Mouse (Mus musculus): Measurements from ENCODE around the gene Tom1l2.

Gene Tom1l2

DNA sequence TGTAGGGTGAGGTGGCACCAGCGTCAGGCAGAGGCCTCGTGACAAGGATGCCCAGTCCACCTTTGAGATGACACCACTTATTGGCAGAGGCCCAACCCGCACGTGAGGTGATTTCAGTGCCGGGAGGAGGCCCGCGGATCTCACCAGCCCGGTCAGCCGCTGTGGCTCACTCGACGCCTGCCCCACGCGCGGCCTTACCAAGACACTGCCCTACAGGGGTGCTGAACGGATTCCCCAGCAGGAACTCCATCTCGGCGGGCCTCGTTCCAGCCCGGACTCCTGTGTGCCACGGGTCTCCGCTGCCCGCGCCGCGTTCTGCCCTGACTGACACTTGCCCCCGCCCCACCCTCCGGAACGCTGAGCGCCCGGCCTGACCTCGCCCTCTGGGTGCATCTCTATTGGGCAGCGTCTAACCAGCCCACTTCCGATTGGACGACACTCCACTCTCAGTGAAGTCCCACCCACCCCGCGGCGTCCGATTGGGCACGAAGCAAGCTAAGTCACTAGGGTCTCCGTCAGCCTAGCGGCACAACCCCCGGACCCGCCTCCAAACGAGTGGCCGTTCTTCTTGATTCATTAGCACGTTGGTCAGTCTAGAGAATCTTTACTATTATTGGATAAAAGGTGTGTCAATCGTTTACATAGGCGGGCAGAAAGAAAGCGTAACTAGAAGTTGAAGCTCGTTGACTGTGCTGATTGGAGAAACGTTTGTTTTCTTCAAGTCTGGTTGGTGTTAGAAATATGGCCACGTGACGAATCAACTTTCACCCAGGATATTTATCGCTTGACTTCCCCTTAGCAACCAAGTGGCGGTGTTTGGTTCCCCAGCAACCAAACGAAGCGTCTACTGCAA lies at the start of gene Tom1l2, which contains the start of gene Drc3:
Tom1l2 (minus strand) TSS at position 347 of the 853 bp plus-strand sequence.
Drc3 (plus strand) TSS at position 771 of the 853 bp plus-strand sequence.
- in situ Hi-C loops (cut with MboI), result no loop called here

DNA sequence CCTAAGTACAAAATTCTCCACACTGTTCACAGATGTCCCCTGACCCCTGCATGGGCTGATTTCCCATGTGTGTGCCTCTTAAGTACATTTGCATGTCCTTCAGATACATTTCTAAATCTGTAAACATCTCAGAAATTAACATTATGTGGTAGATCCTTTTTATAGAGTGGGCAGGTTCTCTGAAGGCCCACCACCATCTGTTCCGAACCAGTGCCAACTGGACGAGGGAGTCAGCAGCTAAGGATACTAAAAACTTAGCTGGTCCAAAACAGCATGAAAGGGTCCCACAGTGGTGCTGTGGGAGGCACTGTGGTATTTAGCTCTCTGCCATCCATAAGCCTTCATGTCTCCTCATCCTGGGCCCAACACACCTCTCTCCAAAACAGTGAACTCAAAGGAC lies 44.5 kb upstream of the Tom1l2 start:
- in situ Hi-C loops (cut with MboI), result no loop called here

DNA sequence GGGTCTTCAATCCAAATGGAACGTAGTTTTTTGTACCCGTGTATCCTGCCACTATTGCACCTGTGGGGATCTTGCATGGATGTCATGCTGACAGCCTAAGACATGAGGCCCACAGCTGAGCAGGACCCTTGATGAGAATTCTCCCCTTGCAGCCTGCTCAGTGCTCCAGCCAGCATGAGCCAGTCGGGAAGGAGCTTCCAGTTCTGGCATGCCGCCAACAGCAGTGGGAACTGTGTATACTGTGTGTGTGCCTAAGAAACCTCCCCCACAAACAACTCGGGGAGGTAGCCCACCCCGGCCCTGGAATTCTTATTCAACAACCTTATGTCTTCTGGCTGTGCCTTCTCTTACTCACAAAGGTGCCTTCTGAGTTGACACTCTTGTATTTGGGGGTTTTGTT lies 43.8 kb upstream of the Tom1l2 start:
- in situ Hi-C loops (cut with MboI), result no loop called here

DNA sequence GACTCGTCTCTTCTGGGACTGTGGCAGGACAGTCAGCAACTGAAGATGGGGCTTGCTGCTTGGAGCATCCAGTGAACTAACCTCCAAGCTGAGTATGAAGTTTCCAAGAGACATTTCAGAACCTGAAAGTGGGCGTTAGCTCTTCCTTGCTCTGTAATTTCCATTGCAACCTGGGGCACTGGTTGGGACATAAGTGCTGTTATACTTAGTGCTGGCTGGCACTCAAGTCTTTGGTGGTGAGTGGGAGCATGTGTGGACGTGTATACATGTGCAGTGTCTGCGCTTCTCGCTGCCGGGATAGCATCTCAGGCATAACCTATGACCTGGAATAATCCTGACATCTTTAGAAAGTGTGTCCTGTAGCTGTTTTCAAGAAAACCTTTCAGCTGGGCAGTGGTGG lies 38.6 kb upstream of the Tom1l2 start:
- in situ Hi-C loops (cut with MboI), result no loop called here

DNA sequence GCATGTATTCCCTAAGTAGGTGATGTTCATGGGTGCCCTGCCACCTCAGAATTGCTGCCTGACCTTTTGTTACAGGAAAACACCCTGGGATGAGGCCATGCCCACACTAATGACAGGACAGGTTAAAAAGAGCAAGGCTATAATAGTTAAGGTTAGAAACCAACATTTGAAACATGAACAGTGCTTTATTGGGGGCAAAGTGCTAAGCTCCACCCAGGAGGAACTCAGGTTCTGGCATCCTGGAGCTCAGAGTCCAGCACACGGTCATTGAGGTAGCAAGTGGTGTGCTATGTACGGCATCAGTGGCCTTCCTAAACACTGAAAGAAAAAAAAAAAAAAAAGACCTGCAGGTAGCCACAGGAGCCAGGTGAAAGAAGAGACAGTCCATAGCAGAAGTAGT lies 35.2 kb upstream of the Tom1l2 start:
- in situ Hi-C loops (cut with MboI), result no loop called here

DNA sequence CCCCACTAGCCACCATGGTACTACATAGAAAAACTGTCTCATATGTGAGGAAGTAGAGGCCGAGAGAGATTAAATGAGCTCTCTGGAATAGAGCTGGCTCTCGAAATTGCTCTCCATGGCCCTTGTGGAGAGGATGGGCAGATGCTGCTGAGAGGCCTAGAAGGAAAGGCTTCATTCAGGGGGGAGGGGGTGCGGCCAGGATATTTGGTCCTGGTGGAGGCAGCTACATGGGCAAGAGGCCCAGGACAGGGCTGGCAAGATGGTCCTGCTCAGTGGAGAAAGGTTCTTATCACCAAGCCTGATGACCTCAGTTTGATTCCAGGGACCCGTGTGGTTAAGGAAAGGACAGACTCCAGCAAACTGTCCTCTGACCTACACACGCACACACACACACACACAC lies 33.2 kb upstream of the Tom1l2 start:
- in situ Hi-C loops (cut with MboI), result no loop called here

DNA sequence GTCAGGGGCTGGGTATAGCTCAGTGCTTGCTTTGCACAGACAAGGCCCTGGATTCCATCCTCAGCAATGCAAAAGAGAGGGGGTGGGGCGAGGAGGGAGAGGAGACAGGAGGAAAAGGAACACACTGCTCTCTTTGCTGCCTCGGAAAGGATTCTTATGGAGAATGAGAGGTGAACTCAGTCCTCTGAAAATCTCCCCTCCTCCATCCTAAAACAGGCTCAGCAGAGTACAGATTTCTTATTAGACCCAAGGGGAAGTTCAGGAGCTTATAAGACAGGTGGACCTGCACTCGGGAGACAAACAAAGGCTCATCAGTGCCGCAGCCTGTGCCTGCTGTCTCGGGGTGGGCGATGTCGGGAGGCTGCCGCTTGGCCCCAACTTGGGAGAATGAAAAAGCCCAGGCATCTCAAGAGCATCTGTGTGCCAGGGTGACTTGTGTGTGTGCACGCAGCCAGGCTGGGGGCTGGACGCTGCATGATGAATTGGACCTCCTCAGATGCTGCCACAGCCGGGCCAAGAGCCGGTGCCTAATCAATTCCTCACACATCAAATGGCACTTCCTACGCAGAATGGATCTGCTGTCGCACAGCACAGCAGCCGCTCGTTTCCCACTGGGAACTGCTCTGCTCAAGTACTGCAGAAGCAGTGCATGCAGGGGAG lies 32.2 kb upstream of the Tom1l2 start:
- in situ Hi-C loops (cut with MboI), result no loop called here

DNA sequence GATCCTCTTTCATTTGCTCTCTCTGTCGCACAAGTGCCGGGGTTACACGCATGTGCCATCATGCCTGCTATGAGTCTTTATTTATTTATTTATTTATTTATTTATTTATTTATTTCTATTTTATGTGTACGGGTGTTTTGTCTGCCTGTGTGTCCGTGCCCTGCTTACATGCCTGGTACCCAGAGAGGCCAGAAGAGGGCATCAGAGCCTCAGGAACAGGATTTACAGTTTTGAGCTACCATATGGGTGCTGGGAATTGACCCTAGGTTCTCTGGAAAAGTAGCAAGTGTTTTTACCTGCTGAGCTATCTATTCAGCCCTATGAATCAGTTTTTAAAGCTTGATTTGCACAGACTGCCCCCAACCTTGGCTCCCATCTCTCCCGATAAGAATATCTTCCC lies 30.8 kb upstream of the Tom1l2 start:
- in situ Hi-C loops (cut with MboI), result no loop called here

DNA sequence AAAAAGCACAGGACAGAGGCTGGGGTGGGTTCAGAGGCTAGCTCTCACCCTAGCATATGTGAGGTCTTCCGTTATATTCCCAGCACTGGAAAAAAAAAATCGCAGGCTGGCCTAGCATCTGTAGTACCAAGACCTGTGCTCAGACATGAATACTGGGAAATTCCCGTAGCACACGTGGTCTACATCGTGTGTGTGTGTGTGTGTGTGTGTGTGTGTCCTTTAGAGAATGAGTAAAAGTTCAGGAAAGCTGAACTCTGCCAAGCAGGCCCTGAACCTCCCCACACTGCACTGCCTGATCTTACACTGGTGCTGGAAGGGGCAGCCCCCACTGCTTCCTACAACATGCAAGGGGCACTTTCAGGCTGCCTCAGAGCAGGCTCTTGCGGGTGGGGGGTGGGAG lies 21.8 kb upstream of the Tom1l2 start:
- in situ Hi-C loops (cut with MboI), result no loop called here

DNA sequence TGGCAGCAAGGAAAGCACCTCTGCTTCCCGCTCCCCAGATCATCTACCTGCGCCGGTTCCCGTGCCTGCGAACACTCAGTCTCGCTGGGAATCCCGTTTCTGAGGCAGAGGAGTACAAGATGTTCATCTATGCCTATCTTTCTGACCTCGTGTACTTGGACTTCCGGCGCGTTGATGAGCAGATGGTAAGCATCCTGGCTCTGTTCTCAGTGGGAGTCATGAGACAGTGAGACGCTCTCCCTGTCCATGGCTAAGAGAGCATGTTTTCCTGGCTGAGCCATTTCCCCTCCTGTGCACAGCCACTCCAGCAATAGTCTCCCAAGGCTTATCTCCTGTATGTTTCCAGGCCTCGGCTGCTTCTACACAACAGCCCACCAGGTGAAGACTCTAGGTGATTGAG lies 17.7 kb upstream of the Tom1l2 start:
- in situ Hi-C loops (cut with MboI), result no loop called here

DNA sequence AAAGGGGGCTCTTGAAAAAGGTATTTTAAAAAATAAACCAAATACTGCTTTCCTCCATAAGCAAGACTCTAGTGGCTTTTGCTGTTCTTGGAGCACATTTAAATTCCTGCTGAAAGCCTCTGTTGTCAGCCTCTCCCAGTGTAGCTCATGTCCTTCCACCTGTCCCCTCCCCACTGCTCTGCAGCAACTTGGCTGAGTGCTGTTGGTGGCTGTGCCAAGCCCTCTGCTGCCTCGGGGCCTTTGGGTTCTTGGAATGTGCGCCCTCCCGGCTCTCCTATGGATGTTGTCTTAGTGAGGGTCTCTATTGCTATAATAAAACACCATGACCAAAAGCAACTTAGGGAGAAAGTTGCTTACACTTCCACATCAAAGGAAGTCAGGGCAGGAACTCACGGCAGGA lies 16.7 kb upstream of the Tom1l2 start:
- in situ Hi-C loops (cut with MboI), result no loop called here

DNA sequence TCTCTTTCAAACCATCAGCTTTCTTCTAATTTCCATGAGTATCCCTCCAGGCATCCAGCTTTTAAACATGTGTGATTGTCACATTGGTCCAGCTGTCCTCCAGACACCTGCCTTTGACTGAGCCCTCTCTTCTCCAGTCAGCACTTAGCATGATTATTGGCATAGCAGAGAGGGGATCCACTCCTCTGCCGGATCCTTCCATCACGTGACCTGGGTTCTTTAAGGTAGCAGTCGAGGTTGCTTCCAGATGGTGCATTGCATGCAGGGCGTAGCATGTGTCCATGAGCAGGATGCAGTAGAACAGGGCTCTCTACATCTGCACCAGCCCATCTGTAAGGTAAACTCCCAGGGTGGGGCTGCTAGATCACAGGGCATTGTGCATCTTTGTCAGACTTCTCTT lies 16.2 kb upstream of the Tom1l2 start:
- in situ Hi-C loops (cut with MboI), result no loop called here

DNA sequence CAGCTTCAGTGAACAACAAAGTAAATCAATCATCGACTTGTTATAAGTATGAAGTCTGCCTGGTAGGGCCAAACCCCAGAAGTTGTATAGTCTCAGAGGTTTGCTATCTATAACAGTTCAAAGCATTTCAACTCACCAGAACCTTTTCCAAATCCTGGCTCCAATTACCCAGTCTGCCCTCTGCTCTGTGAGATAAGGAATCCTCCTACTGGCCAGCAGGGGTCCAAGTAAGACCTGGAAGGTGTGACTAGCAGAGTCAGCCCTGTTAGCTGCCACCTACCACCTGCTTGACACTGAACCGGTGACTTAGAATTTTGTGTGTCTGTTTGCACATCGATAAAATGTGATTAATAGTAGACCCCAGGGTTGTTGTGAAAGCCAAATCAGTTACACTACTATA lies 14.6 kb upstream of the Tom1l2 start:
- in situ Hi-C loops (cut with MboI), result no loop called here

DNA sequence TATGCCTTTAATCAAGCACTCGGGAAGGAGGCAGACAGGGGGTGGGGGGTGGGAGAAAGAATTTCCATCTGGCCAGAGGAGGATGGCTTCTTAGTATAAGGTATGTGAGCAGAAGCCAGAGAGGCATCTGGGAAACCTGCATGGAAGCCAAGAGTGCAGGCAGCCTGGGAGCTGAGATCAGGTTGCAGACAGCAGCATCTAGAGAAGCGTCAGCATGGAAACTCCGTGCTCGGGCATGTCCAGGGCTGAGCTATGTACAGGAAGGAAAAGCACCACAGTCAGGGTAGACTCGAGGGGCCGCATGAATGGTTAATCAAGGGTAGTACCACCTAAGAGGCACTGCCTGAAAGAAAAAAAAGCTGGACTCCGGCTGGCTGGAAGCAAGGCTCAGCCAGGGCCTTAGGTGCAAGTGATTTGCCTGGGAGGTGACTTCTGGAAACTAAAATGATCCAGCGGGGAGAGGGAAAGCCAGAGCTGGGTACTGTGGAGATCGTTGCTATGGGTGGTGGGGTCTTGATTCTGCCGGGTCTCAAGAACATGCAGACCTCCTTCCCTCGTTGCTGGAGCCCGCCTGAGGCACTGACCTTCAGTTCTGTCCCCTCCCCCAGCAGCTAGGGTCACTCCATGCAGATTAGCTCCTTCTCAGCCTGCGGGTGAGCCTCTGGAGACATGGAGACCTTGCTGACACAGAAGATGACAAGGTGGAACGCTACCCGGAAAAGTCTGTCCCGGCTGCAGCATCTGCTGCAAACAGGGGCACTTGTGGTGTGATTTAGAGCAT lies 13.7 kb upstream of the Tom1l2 start:
- in situ Hi-C loops (cut with MboI), result no loop called here

DNA sequence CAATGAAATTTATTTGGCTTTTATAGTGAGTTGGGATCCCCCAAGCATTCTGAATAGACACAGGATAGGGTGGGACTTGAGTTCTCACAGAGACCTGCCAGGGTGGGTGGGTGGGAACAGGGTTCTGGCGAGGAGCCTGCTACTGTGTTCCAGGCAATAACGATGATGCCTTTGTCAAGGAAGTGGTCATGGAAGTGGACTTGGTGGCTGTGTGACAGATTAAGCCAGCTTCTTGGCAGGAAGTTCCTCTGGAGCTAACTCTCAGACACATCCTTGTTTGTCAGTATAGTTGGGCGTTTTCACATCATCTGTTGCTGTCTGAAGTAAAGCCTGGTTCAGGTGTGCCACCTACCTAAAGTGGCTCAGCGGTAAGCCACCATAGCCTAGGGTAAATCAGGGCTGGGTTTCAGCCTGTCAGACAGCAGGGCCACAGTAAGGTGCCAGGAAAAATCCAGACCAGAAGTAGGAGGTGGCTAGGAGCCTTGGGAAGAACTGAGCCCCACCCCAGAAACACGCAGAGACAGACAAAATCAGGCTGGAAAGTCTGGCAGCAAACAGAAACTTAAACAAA lies 8.0 kb upstream of the Tom1l2 start:
- in situ Hi-C loops (cut with MboI), result no loop called here

DNA sequence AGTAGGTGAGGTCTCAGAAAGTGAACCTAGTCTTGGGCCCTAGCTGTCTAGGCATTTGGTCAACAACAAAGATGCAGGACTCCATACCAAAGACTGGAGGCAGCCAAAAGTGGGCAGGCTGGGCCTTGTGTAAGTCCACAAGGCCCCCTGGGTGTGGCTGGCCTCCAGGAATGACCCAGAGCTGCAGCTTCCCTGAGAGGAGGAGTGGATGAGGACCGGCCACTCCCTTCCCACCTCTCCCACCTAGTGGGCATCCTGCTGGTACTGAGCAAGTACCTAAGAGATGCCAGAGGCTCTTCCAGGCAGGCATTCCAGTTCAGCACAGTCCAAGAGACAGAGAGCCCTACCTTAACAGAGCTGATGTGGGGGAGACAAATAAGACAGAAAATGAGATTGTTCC lies 7.2 kb upstream of the Tom1l2 start:
- in situ Hi-C loops (cut with MboI), result no loop called here

DNA sequence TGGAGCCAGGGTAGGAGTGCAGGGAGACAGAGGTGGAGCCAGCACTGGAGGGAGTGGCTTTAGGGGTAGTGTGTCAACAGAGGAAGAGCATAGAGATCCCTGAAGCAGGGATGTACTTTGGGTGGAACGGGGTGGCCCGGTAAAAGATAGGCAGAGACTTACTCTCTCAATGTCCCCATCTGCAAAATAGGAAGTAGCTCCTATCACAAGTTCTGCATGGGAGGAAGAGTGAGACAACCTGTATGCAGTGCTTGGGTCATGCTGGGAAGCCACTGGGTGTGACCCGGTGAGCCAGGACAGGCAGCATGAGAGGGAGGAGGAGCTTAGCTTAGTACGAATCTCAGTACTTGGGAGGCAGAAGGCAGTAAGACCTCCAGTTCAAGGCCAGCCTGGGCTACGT lies 6.4 kb upstream of the Tom1l2 start:
- in situ Hi-C loops (cut with MboI), result no loop called here

DNA sequence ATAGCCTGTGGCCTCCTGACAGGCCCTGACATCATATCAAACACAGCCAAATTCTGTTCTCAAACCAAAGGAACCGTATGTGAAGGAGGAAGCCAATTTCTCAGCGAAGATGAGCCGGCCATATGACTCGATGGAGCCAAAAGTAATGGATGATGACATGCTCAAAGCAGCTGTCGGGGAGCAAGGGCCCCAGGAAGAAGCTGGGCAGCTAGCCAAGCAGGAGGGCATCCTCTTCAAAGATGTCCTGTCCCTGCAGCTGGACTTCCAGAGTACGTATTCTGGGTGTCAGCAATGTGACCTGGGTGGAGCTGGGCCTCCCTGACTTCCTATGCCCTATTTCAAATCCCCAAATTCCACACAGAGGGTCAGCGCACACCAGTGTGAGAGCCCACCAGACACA lies 5.8 kb upstream of the Tom1l2 start:
- in situ Hi-C loops (cut with MboI), result no loop called here

DNA sequence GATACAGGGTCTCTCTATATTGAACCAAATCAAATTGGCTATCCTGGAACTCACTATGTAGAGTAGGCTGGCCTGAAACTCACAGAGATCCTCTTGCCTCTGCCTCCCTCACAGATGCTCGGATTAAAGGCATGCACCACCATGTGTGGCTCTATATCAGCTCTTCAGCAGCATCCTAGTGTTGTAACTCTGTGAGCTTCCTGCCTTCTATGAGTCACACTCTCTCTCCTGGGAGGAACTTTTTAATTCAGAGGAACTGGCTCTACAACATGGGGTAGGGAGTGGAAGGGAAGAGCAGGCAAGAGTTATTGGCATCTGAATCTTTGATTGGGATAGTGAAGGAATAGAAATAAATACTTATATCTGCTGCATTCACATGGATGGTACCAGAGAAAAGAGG lies 4.4 kb upstream of the Tom1l2 start:
- in situ Hi-C loops (cut with MboI), result no loop called here

DNA sequence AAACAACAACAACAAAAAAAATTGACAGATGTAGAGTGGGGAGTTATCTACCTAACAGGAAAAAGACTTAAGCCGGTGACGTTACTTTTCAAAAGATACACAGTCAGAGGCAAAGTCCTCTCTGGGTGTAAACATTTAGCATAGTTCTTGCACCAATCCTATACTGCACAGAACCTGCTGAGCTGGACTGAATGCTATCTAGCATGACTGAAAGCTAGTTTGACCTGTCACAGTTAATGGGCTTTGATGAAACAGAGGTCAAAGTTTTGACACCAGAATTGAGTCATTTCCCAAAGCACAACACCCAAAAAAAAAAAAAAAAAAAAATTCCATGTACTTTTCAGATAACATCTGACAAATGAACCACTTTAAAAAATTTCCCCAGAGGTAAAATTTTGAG lies 3.2 kb upstream of the Tom1l2 start:
- in situ Hi-C loops (cut with MboI), result no loop called here

DNA sequence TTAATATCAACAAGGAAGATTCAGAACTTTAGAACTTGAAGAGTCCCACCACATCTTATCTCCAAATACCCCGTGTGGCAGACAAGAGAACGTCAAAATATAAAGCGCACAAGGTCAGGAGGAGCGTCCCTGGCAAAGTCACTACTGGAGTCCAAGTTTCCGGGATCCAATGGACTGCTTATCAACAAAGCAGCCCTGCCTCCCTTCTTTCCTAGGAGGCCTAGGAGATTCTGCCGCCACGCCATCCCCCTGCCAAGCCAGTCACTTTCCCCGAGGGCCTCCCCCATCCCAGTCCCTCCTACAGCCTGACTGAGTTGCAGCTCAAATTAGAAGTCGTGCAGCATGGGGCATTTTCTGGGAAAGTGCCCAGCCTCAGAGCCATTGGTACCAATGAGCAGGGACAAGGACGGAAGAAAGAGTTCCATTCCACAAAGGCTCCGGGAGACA lies 757 bp downstream of the Tom1l2 start:
- in situ Hi-C loops (cut with MboI), result no loop called here

DNA sequence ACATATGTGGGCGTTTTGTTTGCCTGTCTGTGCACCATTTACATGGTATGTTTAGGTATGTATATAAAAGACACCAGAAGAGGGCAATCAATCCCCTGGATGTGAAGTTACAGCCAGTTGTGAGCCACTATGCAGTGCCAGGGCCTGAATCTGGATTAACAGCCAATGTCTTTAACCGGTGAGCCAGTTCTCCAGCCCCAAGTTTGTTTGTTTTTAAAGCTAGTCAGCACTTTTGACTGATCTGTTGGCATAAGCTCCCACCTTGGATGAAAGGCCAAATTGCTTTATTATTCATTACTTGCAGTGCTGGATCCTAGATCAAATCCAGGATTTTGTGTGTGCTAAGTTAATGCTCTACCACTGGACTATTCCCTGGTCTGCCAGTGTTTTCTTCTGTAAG lies 1.3 kb downstream of the Tom1l2 start:
- in situ Hi-C loops (cut with MboI), result no loop called here

Data from mature B cell (primary cell).